In the genomic region with DNA sequence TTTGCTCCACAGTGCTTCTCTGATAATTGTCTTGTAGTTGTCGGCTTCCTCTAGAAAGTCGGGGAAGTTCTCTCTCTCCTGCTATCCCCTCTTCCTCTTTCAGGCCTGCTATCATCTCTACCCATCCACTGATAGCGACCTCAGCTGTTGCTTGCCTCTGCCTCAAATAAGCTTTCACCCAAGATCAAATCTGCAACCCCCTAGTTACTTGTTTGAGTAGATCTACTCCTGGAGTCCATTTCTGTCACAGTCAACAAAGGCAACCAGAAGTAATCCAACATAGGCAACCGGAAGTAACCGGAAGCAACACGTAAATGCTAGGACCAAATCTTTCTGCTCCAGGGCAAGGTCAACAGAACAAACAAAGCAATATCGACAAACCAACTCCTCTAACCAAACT, we compare ENCODE assay signal across 27 mouse cellular contexts. TPM values are rescaled to one million over a fixed set of nuclear protein-coding genes. Genes with fewer than 3 reads are reported as not detected.
A peak's percentile ranks its signal among the peaks of the same experiment; 100 is the strongest.
DNase-seq lines count a peak whose midpoint lies in the region; ATAC-seq and TF ChIP-seq lines count a peak whose summit lies in the region.
"Had no signal": no experiment of that assay in that cellular context is flagged by ENCODE, and none has a peak within 500 bp of the region (broad histone marks: within the 10 kb centered on the region; RNA-seq: fewer than 3 reads in every experiment).

No protein-coding gene starts in this region.

- no peaks in the 10 kb centered on the region for H3K36me3 ChIP-seq in heart, embryonic 13.5 days
- peaks cover 0 to 17% of the 10 kb centered on the region in 2 experiments; a peak in 2 of 4 replicates for H3K36me3 ChIP-seq in MEL (ENCODE audit: control insufficient read depth in 1 of 2, insufficient read depth in 2 of 2, low read length in 2 of 2)
- H3K36me3 ChIP-seq: heart, embryonic 12.5 days; hindbrain, embryonic 12.5 days; hindbrain, embryonic 15.5 days had no signal

- no peak for ATAC-seq in heart, embryonic 13.5 days (ENCODE audit: extremely low read depth, insufficient number of reproducible peaks, low FRiP score, low TSS enrichment)
- 0 out of 2 replicates have a peak, but pooled peaks have one; percentile 29 for ATAC-seq in common myeloid progenitor, adult 5-6 weeks (replicated peaks; ENCODE audit: low read depth, poor library complexity, severe bottlenecking)
- peak; percentile 30; the same call in 1 of the 2 replicates for ATAC-seq in megakaryocyte progenitor cell, adult 5-6 weeks (replicated peaks; ENCODE audit: poor library complexity)
- ATAC-seq: CD4-positive, CD25-positive, alpha-beta regulatory T cell, adult 4 months; forebrain, embryonic 14.5 days; forebrain, postnatal 0 days; intestine, postnatal 0 days had no signal

- TF ChIP-seq POLR2A in MEL (IDR thresholded peaks at IDR 0.05; ENCODE audit: control insufficient read depth in 1 of 2, insufficient read depth in 1 of 2, low read depth in 1 of 2, low read length in 2 of 2, poor library complexity in 1 of 2): peak in 1 of 2 experiments; percentile 55; a peak in 2 of 4 replicates

- 0 out of 2 replicates have a peak overlapping the region, but pooled peaks have one; percentile 20 for H3K27ac ChIP-seq in heart, embryonic 13.5 days (replicated peaks)
- H3K27ac ChIP-seq in MEL (ENCODE audit: control insufficient read depth, low read depth, low read length): peak overlapping the region; percentile 96
- H3K27ac ChIP-seq: hindbrain, embryonic 12.5 days; hindbrain, embryonic 15.5 days had no signal

- H3K4me1 ChIP-seq in heart, embryonic 13.5 days: peaks cover 79% of the 10 kb centered on the region
- H3K4me1 ChIP-seq in MEL (ENCODE audit: control insufficient read depth in 1 of 2, insufficient read depth in 2 of 2, low read length in 2 of 2): peaks cover 2 to 17% of the 10 kb centered on the region in 2 experiments; a peak in 3 of 4 replicates
- H3K4me1 ChIP-seq: hindbrain, embryonic 15.5 days had no signal

- peak overlapping the region; percentile 40; the same call in 1 of the 2 replicates for H3K9ac ChIP-seq in heart, embryonic 13.5 days
- H3K9ac ChIP-seq in MEL (ENCODE audit: control insufficient read depth, low read depth, low read length, poor library complexity, severe bottlenecking): peak overlapping the region; percentile 62
- H3K9ac ChIP-seq: forebrain, postnatal 0 days; heart, embryonic 12.5 days; hindbrain, embryonic 12.5 days; hindbrain, embryonic 15.5 days had no signal

- TF ChIP-seq RAD21 in MEL (IDR thresholded peaks at IDR 0.05; ENCODE audit: low read depth, low read length): no peak

- 64% methylated on average over 7 of the region's 7 CpGs for WGBS in heart, embryonic 13.5 days

- no peaks in the 10 kb centered on the region for H3K9me3 ChIP-seq in heart, embryonic 13.5 days
- no peaks in the 10 kb centered on the region for H3K9me3 ChIP-seq in MEL (replicated peaks; ENCODE audit: insufficient read depth, low read length)
- H3K9me3 ChIP-seq: heart, embryonic 12.5 days; hindbrain, embryonic 12.5 days; hindbrain, embryonic 15.5 days had no signal

- TF ChIP-seq EP300 in MEL (IDR thresholded peaks at IDR 0.05; ENCODE audit: low read depth in 1 of 2, low read length in 2 of 2): peak; percentile 85 to 88

- H3K4me3 ChIP-seq in heart, embryonic 13.5 days: no peak overlapping the region
- peak overlapping the region; percentile 64 to 66 for H3K4me3 ChIP-seq in MEL (ENCODE audit: control insufficient read depth in 1 of 2, insufficient read depth in 1 of 2, low read depth in 2 of 2, low read length in 2 of 2)
- H3K4me3 ChIP-seq: heart, embryonic 12.5 days; hindbrain, embryonic 12.5 days; hindbrain, embryonic 15.5 days had no signal

- no peak for DNase-seq in heart, adult 9 months (ENCODE audit: low spot score in 2 of 2)
- peak; percentile 94 for DNase-seq in MEL (ENCODE audit: low read depth, low spot score)
- DNase-seq in layer of hippocampus, adult 8-10 months (ENCODE audit: low spot score in 2 of 2): no peak
- no peak for DNase-seq in lung, postnatal 25 days (ENCODE audit: low spot score)
- no peak for DNase-seq in layer of hippocampus, adult 9-10 months (ENCODE audit: low spot score)
- DNase-seq: adrenal gland, postnatal 10 days; adrenal gland, postnatal 36 days; cerebellum, adult 11-12 months; cerebellum, adult 8-10 months; cerebellum, postnatal 10 days; cerebellum, postnatal 36 days; forebrain, postnatal 0 days; gastrocnemius, postnatal 36 days; heart, adult 18-20 months; kidney, adult 2 months had no signal

- H3K27me3 ChIP-seq in heart, embryonic 13.5 days (replicated peaks): no peaks in the 10 kb centered on the region
- no peaks in the 10 kb centered on the region for H3K27me3 ChIP-seq in MEL (ENCODE audit: control insufficient read depth in 1 of 2, insufficient read depth in 2 of 2, low read length in 2 of 2)
- H3K27me3 ChIP-seq: heart, embryonic 12.5 days; hindbrain, embryonic 12.5 days; hindbrain, embryonic 15.5 days had no signal

- no peak overlapping the region for H3K4me2 ChIP-seq in heart, embryonic 13.5 days
- H3K4me2 ChIP-seq: heart, embryonic 12.5 days; hindbrain, embryonic 12.5 days; hindbrain, embryonic 15.5 days had no signal

- H3K79me2 ChIP-seq in MEL (ENCODE audit: control insufficient read depth, insufficient read depth, low read length, poor library complexity): no peaks in the 10 kb centered on the region

- TF ChIP-seq CTCF in MEL (IDR thresholded peaks at IDR 0.05 in 2 of 3, conservative IDR thresholded peaks at IDR 0.05 in 1 of 3; ENCODE audit: control insufficient read depth in 1 of 3, insufficient read depth in 1 of 3, low read depth in 2 of 3, low read length in 3 of 3, poor library complexity in 1 of 3, severe bottlenecking in 1 of 3): no peak

TF ChIP-seq in MEL, 35 proteins besides CTCF, POLR2A, EP300 and RAD21 (continues in another document):
- TF ChIP-seq NRF1 (IDR thresholded peaks at IDR 0.05; ENCODE audit: insufficient read depth, low read depth, low read length, poor library complexity, severe bottlenecking) (no peak), ZC3H11A (IDR thresholded peaks at IDR 0.05; ENCODE audit: low read depth, low read length) (no peak), USF1 (IDR thresholded peaks at IDR 0.05; ENCODE audit: low read depth, low read length) (no peak), TCF12 (IDR thresholded peaks at IDR 0.05; ENCODE audit: low read depth, low read length) (peak; percentile 85), RCOR1 (IDR thresholded peaks at IDR 0.05; ENCODE audit: low read depth, low read length) (peak; percentile 77), CHD1 (IDR thresholded peaks at IDR 0.05; ENCODE audit: low read depth, low read length) (no peak), ZMIZ1 (IDR thresholded peaks at IDR 0.05; ENCODE audit: low read depth, low read length) (no peak; the same call in 1 of the 2 replicates), TAL1 (IDR thresholded peaks at IDR 0.05; ENCODE audit: low read length) (0 out of 2 replicates have a peak, but pooled peaks have one; percentile 5), JUND (IDR thresholded peaks at IDR 0.05; ENCODE audit: low read depth, low read length) (no peak), CHD2 (IDR thresholded peaks at IDR 0.05; ENCODE audit: low read length) (no peak), ZKSCAN1 (IDR thresholded peaks at IDR 0.05; ENCODE audit: low read depth, low read length) (no peak), HCFC1 (IDR thresholded peaks at IDR 0.05; ENCODE audit: low read depth, low read length) (peak; percentile 72), MYB (IDR thresholded peaks at IDR 0.05; ENCODE audit: low read depth, low read length) (no peak), MYC (IDR thresholded peaks at IDR 0.05; ENCODE audit: low read depth, low read length) (no peak), MXI1 (IDR thresholded peaks at IDR 0.05; ENCODE audit: low read depth, low read length) (peak; percentile 23; the same call in 1 of the 2 replicates), GATA1 (IDR thresholded peaks at IDR 0.05; ENCODE audit: low read depth, low read length) (peak; percentile 96), KAT2A (conservative IDR thresholded peaks at IDR 0.05; ENCODE audit: low read depth, low read length) (no peak; the same call in 1 of the 2 replicates), ETS1 (IDR thresholded peaks at IDR 0.05; ENCODE audit: low read depth, low read length) (peak; percentile 98), UBTF (IDR thresholded peaks at IDR 0.05; ENCODE audit: borderline replicate concordance, insufficient read depth, low read depth, low read length) (no peak), BHLHE40 (IDR thresholded peaks at IDR 0.05; ENCODE audit: borderline replicate concordance, low read depth, low read length) (no peak), GABPA (IDR thresholded peaks at IDR 0.05; ENCODE audit: low read depth, low read length) (no peak), USF2 (IDR thresholded peaks at IDR 0.05; ENCODE audit: borderline replicate concordance in 1 of 2, insufficient read depth in 1 of 2, low read depth in 1 of 2, low read length in 2 of 2) (no peak), E2F4 (IDR thresholded peaks at IDR 0.05; ENCODE audit: borderline replicate concordance, low read depth, low read length) (no peak), NELFE (IDR thresholded peaks at IDR 0.05; ENCODE audit: low read depth, low read length) (peak; percentile 57), POLR2AphosphoS2 (IDR thresholded peaks at IDR 0.05; ENCODE audit: low read length) (no peak; the same call in 1 of the 2 replicates), MAFK (IDR thresholded peaks at IDR 0.05; ENCODE audit: borderline replicate concordance, low read depth, low read length) (no peak)

RNA-seq across cellular contexts. Expression of a gene that starts 14.8 kb away (rescaled TPM):
- 262 and 266 TPM in 2 replicates for polyA plus RNA-seq in heart, embryonic 13.5 days (2015; fragmentation: Nextera tagmentation; extraction: Ambion mirVana)
- 73.2 and 76.8 TPM in 2 replicates for total RNA-seq in MEL (2012; rRNA removed)
- 10 to 100 TPM in 1 of 2 experiments, not detected in 1; 73.0 TPM for polyA plus RNA-seq in MEL (2012; ENCODE audit: insufficient read depth in 1 of 2, insufficient read length in 2 of 2, low read depth in 1 of 2, low replicate concordance in 2 of 2, missing spikeins in 1 of 2)
- 139 and 195 TPM in 2 replicates for total RNA-seq in common myeloid progenitor, adult 5-6 weeks (2017)
- total RNA-seq in megakaryocyte progenitor cell, adult 5-6 weeks (2015): 1,064 and 1,073 TPM in 2 replicates
- total RNA-seq in megakaryocyte progenitor cell, adult 5-6 weeks (2017): 756 and 853 TPM in 2 replicates
- 10 to 100 TPM; 55.0 to 62.8 (median 60.4) TPM for total RNA-seq in layer of hippocampus, adult 8-10 months (2022)

RNA-seq across cellular contexts. Expression of a gene that starts 50.2 kb away (rescaled TPM):
- 0.12 and 0.15 TPM in 2 replicates for polyA plus RNA-seq in heart, embryonic 13.5 days (2015; fragmentation: Nextera tagmentation; extraction: Ambion mirVana)
- 0.12 TPM in 1 of 2 replicates, not detected in the other for total RNA-seq in MEL (2012; rRNA removed)
- under 1 TPM in 1 of 2 experiments, not detected in 1; 0.03 TPM for polyA plus RNA-seq in MEL (2012; ENCODE audit: insufficient read depth in 1 of 2, insufficient read length in 2 of 2, low read depth in 1 of 2, low replicate concordance in 2 of 2, missing spikeins in 1 of 2)
- total RNA-seq in common myeloid progenitor, adult 5-6 weeks (2017): 0.29 and 1.1 TPM in 2 replicates
- total RNA-seq in megakaryocyte progenitor cell, adult 5-6 weeks (2015): 0.42 and 0.71 TPM in 2 replicates
- total RNA-seq in megakaryocyte progenitor cell, adult 5-6 weeks (2017): 1.1 TPM in 2 replicates
- total RNA-seq in layer of hippocampus, adult 8-10 months (2022): under 1 TPM; 0.16 to 0.75 (median 0.46) TPM
- total RNA-seq: hematopoietic stem cell, adult 5-6 weeks had no signal
- polyA plus RNA-seq: embryonic facial prominence, embryonic 11.5 days; forebrain, embryonic 11.5 days; forebrain, embryonic 14.5 days; heart, embryonic 12.5 days had no signal
